ENCODE assay signal across 7 mouse cellular contexts in the genomic region with DNA sequence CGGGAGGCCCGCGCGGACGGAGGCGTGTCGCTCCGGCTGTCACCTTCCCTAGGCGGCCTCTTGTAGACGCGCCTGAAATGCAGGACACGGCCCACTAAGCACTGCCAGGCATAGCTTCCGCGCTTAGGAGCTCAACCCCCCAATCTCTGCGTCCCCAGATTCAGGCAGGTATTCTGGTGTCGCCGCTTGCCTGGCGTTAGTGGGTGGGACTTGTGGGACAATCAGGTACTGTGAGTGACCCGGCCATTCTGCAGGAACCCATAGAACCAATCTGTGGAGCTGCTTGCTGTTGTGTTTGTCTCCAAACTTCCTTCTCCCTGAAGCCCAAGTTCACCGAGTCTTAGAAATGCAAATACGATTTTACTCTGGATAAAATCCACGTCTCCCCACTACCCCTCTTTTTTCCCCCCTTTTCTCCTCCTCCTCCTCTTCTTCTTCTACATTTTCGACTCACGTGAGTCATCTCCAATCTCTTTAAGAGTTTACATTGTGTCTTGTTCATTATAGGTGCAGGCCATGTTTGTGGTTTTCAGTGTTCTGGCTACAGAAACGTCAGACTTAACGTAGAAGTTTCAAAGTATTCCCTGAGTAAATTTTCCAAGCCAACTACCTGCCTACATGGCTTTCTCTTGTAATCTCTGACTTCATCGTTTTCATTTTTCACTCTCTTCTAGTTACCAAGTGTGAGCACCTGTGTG. TPM values are rescaled to one million over a fixed set of nuclear protein-coding genes. Genes with fewer than 3 reads are reported as not detected.
DNase-seq lines count a peak whose midpoint lies in the region; ATAC-seq and TF ChIP-seq lines count a peak whose summit lies in the region.

A gene (minus strand): TSS at position 140 of the 698 bp plus-strand sequence.

- H3ac ChIP-seq in C2C12 (ENCODE audit: control insufficient read depth, insufficient read length, low read depth): peak within 1 kb of the TSS; percentile 85

- WGBS in limb, embryonic 12.5 days: 1% methylated on average over 27 of the region's 27 CpGs
- WGBS in small intestine, adult 2 months: under 1% methylated on average over 27 of the region's 27 CpGs

- dilution Hi-C loops in CH12.LX (cut with MboI; ENCODE audit: extremely low pct_ligation_motif_present, extremely low pct_unique_long_range_greater_than_20kb, low sequenced_read_pairs): no loop called here

- TF ChIP-seq CTCF in C2C12 (IDR thresholded peaks at IDR 0.05; ENCODE audit: control insufficient read depth, insufficient read depth, insufficient read length) (no peak), CH12.LX (conservative IDR thresholded peaks at IDR 0.05 in 1 of 2, IDR thresholded peaks at IDR 0.05 in 1 of 2; ENCODE audit: low read depth in 2 of 2, low read length in 2 of 2) (no peak)
- no peak for TF ChIP-seq CTCF in embryonic fibroblast, embryonic 13.5 days (IDR thresholded peaks at IDR 0.05; ENCODE audit: borderline replicate concordance, insufficient read depth, low read length)
- no peak for TF ChIP-seq CTCF in small intestine, adult 2 months (IDR thresholded peaks at IDR 0.05; ENCODE audit: extremely low read depth, insufficient read length, insufficient replicate concordance, low read depth, low read length)

- H3K27me3 ChIP-seq in C2C12 (ENCODE audit: control insufficient read depth, insufficient read depth, insufficient read length) (no peaks in the 10 kb centered on the region), CH12.LX (replicated peaks) (no peaks in the 10 kb centered on the region)
- H3K27me3 ChIP-seq in limb, embryonic 12.5 days: no peaks in the 10 kb centered on the region
- H3K27me3 ChIP-seq in small intestine, adult 2 months (ENCODE audit: control insufficient read depth, insufficient read depth, low read length): no peaks in the 10 kb centered on the region

- H3K79me2 ChIP-seq in C2C12 (ENCODE audit: control insufficient read depth, insufficient read depth) (peaks cover 68% of the 10 kb centered on the region), CH12.LX (replicated peaks; ENCODE audit: control insufficient read depth, extremely low read depth, insufficient read depth, poor library complexity, severe bottlenecking) (peaks cover 34% of the 10 kb centered on the region)

- peak within 1 kb of the TSS; percentile 100 for H3K4me2 ChIP-seq in CH12.LX (ENCODE audit: insufficient read depth, low read depth, poor library complexity, severe bottlenecking)
- H3K4me2 ChIP-seq in limb, embryonic 12.5 days: peak within 1 kb of the TSS; percentile 82

- no peaks in the 10 kb centered on the region for H3K9me3 ChIP-seq in CH12.LX (replicated peaks; ENCODE audit: low read length)
- H3K9me3 ChIP-seq in limb, embryonic 12.5 days: no peaks in the 10 kb centered on the region

- TF ChIP-seq POLR2A in CH12.LX (IDR thresholded peaks at IDR 0.05; ENCODE audit: low read depth, low read length): no peak
- peak; percentile 61; the same call in 1 of the 2 replicates for TF ChIP-seq POLR2A in embryonic fibroblast, embryonic 13.5 days (IDR thresholded peaks at IDR 0.05; ENCODE audit: low read depth, low read length)
- no peak for TF ChIP-seq POLR2A in small intestine, adult 2 months (IDR thresholded peaks at IDR 0.05; ENCODE audit: low read depth, low read length)

- no peak for ATAC-seq in limb, embryonic 12.5 days (ENCODE audit: insufficient number of reproducible peaks, insufficient read depth, low FRiP score, low TSS enrichment, low read depth)

- TF ChIP-seq RAD21 in CH12.LX (IDR thresholded peaks at IDR 0.05; ENCODE audit: low read depth, low read length): no peak

- peak; percentile 22 for DNase-seq in CH12.LX (ENCODE audit: extremely low read depth)
- no peak for DNase-seq in heart, postnatal 14 days
- DNase-seq in cerebellum, adult 11 months: no peak

- 0 out of 2 replicates have a peak, but pooled peaks have one; percentile 8 for TF ChIP-seq EP300 in CH12.LX (IDR thresholded peaks at IDR 0.05; ENCODE audit: low read length)

- intact Hi-C loops in heart, postnatal 14 days (cut with DNase I): no loop called here

- in situ Hi-C loops in CH12.LX (cut with MboI; ENCODE audit: low pct_ligation_motif_present, low pct_unique_long_range_greater_than_20kb, low sequenced_read_pairs): loop anchor here (25.0 kb wide), 1 partner anchor 472 kb away; no protein-coding TSS in a partner anchor

- H3K4me1 ChIP-seq in CH12.LX (ENCODE audit: control insufficient read depth in 1 of 2, insufficient read depth in 2 of 2): peaks cover 5 to 33% of the 10 kb centered on the region in 2 experiments
- H3K4me1 ChIP-seq in embryonic fibroblast, embryonic 13.5 days (ENCODE audit: control insufficient read depth, insufficient read depth, low read length): peaks cover 3% of the 10 kb centered on the region; the same call in 1 of the 2 replicates
- H3K4me1 ChIP-seq in limb, embryonic 12.5 days (replicated peaks): peaks cover 14% of the 10 kb centered on the region
- H3K4me1 ChIP-seq in small intestine, adult 2 months (ENCODE audit: control insufficient read depth, insufficient read depth, insufficient read length, low read length): no peaks in the 10 kb centered on the region

- H3K4me3 ChIP-seq in C2C12 (ENCODE audit: insufficient read depth, poor library complexity, severe bottlenecking) (peak within 1 kb of the TSS; percentile 88), CH12.LX (replicated peaks in 1 of 3; ENCODE audit: low read depth in 2 of 3, low read length in 2 of 3, poor library complexity in 1 of 3) (peak within 1 kb of the TSS; percentile 56 to 88 (median 83))
- H3K4me3 ChIP-seq in embryonic fibroblast, embryonic 13.5 days (ENCODE audit: insufficient read depth, low read length): peak within 1 kb of the TSS; percentile 78
- H3K4me3 ChIP-seq in limb, embryonic 12.5 days (replicated peaks): peak within 1 kb of the TSS; percentile 78
- peak within 1 kb of the TSS; percentile 93 for H3K4me3 ChIP-seq in small intestine, adult 2 months (ENCODE audit: low read depth, low read length)

- H3K36me3 ChIP-seq in C2C12 (ENCODE audit: control insufficient read depth, insufficient read depth) (peaks cover 9% of the 10 kb centered on the region), CH12.LX (replicated peaks in 1 of 2; ENCODE audit: control insufficient read depth in 1 of 2, insufficient read depth in 1 of 2, low read length in 1 of 2) (peaks cover 11 to 27% of the 10 kb centered on the region in 2 experiments)
- H3K36me3 ChIP-seq in limb, embryonic 12.5 days: peaks cover 9% of the 10 kb centered on the region; the same call in 1 of the 2 replicates
- H3K36me3 ChIP-seq in small intestine, adult 2 months (ENCODE audit: control insufficient read depth, insufficient read depth, low read length): peaks cover 5% of the 10 kb centered on the region

- H3K79me3 ChIP-seq in C2C12 (ENCODE audit: low read depth): peaks cover 45% of the 10 kb centered on the region

- peak within 1 kb of the TSS; percentile 45 for H3K27ac ChIP-seq in CH12.LX (ENCODE audit: insufficient read depth, low read depth)
- H3K27ac ChIP-seq in embryonic fibroblast, embryonic 13.5 days (ENCODE audit: insufficient read depth, low read length): peak within 1 kb of the TSS; percentile 84
- peak within 1 kb of the TSS; percentile 87 for H3K27ac ChIP-seq in limb, embryonic 12.5 days
- peak within 1 kb of the TSS; percentile 98 for H3K27ac ChIP-seq in small intestine, adult 2 months (ENCODE audit: insufficient read depth, low read depth, low read length)

- H3K9ac ChIP-seq in CH12.LX (ENCODE audit: insufficient read depth, low read depth): peak within 1 kb of the TSS; percentile 91
- H3K9ac ChIP-seq in limb, embryonic 12.5 days (replicated peaks): peak within 1 kb of the TSS; percentile 75

TF ChIP-seq in C2C12, 6 proteins besides CTCF, POLR2A, EP300 and RAD21:
- TF ChIP-seq MYOG (IDR thresholded peaks at IDR 0.05; ENCODE audit: control insufficient read depth, extremely low read depth, insufficient read length): no peak
- no peak for TF ChIP-seq USF1 (IDR thresholded peaks at IDR 0.05; ENCODE audit: low read depth)
- no peak for TF ChIP-seq FOSL1 (IDR thresholded peaks at IDR 0.05; ENCODE audit: insufficient read depth, low read length, poor library complexity, severe bottlenecking)
- no peak for TF ChIP-seq MYOD1 (IDR thresholded peaks at IDR 0.05; ENCODE audit: control insufficient read depth, insufficient read length, low read depth)
- no peak for TF ChIP-seq CEBPB (IDR thresholded peaks at IDR 0.05; ENCODE audit: low read depth)
- no peak for TF ChIP-seq MAX (IDR thresholded peaks at IDR 0.05)
TF ChIP-seq in C2C12: peak in this region for 0.

TF ChIP-seq in CH12.LX, 34 proteins besides CTCF, POLR2A, EP300 and RAD21:
- peak; percentile 69 for TF ChIP-seq BHLHE40 (IDR thresholded peaks at IDR 0.05; ENCODE audit: low read depth, low read length)
- TF ChIP-seq SIN3A (IDR thresholded peaks at IDR 0.05; ENCODE audit: low read length): peak; percentile 6; the same call in 1 of the 2 replicates
- TF ChIP-seq NELFE (IDR thresholded peaks at IDR 0.05; ENCODE audit: low read depth, low read length): 0 out of 2 replicates have a peak, but pooled peaks have one; percentile 9
- no peak for TF ChIP-seq HCFC1 (IDR thresholded peaks at IDR 0.05; ENCODE audit: low read depth, low read length)

RNA-seq across cellular contexts. Expression of the gene that starts here (rescaled TPM):
- polyA plus RNA-seq in C2C12 (2012; fragmentation: generic; extraction: Trizol) (92.5 TPM), CH12.LX (2012; ENCODE audit: insufficient read length, low read depth) (298 and 328 TPM in 2 replicates)
- total RNA-seq in CH12.LX (2012; rRNA removed) (305 and 307 TPM in 2 replicates), CH12.LX (2014; rRNA removed) (390 and 444 TPM in 2 replicates)
- 117 and 127 TPM in 2 replicates for polyA plus RNA-seq in embryonic fibroblast, embryonic 13.5 days (2011; ENCODE audit: insufficient read length, low read depth, missing spikeins)
- 10 to 100 TPM; 41.4 TPM for total RNA-seq in heart, postnatal 14 days (2021)
- 78.6 and 83.9 TPM in 2 replicates for polyA plus RNA-seq in limb, embryonic 12.5 days (2016; fragmentation: Nextera tagmentation; extraction: Ambion mirVana)
- 1.5 and 4.9 TPM in 2 replicates for polyA plus RNA-seq in small intestine, adult 2 months (2012; rRNA removed)

Comparison
In these comparisons a context has a peak if more than half of its experiments do, and no peak if none do; other contexts are left out.
1. RNA of the gene that starts here (total RNA-seq): 305 to 444 TPM in CH12.LX; 41.4 TPM in heart, postnatal 14 days; every median in the first group is over 4 times any median in the second.
2. RNA of the gene that starts here (polyA plus RNA-seq): 298 to 328 TPM in CH12.LX, 117 to 127 TPM in embryonic fibroblast, embryonic 13.5 days, 92.5 TPM in C2C12 (single experiment) and 78.6 to 83.9 TPM in limb, embryonic 12.5 days; 1.5 to 4.9 TPM in small intestine, adult 2 months; every median in the first group is over 10 times any median in the second.
3. H3K27ac ChIP-seq: peak in every context shown above with its lines; median percentile 98 in small intestine, adult 2 months; 87 in limb, embryonic 12.5 days; 84 in embryonic fibroblast, embryonic 13.5 days; 45 in CH12.LX.
4. Peak in every context shown above with its lines, with median percentiles within 50 percentile points of each other: H3K4me3 ChIP-seq.